Mouse (Mus musculus): Measurements from ENCODE around the gene Gm11172. TPM values are rescaled to one million over a fixed set of nuclear protein-coding genes. Genes with fewer than 3 reads are reported as not detected.

The Gm11172 gene
- polyA plus RNA-seq (2015; fragmentation: Nextera tagmentation; extraction: Ambion mirVana), result not detected in 2 replicates

GRCm38 (mm10) chr16:10812865-10813371 lies at the start of gene Gm11172:
TSS of gene Gm11172 (plus strand) at chr16:10812915.
- Histone ChIP-seq H3K36me3 (no peaks in the 10 kb centered on the region), H3K9me3 (replicated peaks) (no peaks in the 10 kb centered on the region), H3K4me3 (replicated peaks) (no peak within 1 kb of the TSS), H3K27me3 (no peaks in the 10 kb centered on the region; the same call in 1 of the 2 replicates), H3K9ac (no peak within 1 kb of the TSS), H3K4me1 (no peaks in the 10 kb centered on the region), H3K27ac (replicated peaks) (no peak within 1 kb of the TSS), H3K4me2 (replicated peaks) (no peak within 1 kb of the TSS)
- WGBS, result 93% methylated on average over 2 of the region's 2 CpGs
- ATAC-seq (ENCODE audit: insufficient number of reproducible peaks, low FRiP score, low TSS enrichment, low read depth), result no peak

- Histone ChIP-seq H3K9ac (no peak overlapping the region), H3K27me3 (no peaks in the 10 kb centered on the region), H3K4me3 (replicated peaks) (no peak overlapping the region), H3K27ac (replicated peaks) (no peak overlapping the region), H3K9me3 (replicated peaks) (no peaks in the 10 kb centered on the region), H3K4me2 (replicated peaks) (no peak overlapping the region), H3K36me3 (no peaks in the 10 kb centered on the region), H3K4me1 (0 out of 2 replicates have a peak, but pooled peaks cover 4% of the 10 kb centered on the region)
- no peak for ATAC-seq (ENCODE audit: insufficient number of reproducible peaks, low FRiP score, low TSS enrichment, low read depth)
- WGBS, result 57% methylated on average over 6 of the region's 6 CpGs
Observed at GRCm38 (mm10) chr16:10763540-10764264, 49.0 kb upstream of the Gm11172 start.

DNA sequence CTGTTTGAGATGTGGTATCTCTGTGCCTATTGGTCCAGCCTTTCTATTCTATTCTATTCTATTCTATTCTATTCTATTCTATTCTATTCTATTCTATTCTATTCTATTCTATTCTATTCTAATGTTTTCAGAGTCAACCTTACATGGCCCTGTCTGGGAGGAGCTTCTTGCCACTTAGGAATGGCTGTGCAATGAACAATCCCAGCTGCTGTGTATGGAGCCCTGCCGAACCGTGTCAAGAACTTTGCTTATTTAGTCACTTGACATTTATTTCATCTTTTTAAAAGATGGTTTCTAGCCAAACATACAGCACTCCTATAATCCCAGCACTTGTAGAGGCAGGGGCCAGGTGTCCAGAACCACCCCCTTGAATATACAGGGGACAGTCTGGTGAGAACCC lies 48.4 kb upstream of the Gm11172 start:
- H3K36me3 ChIP-seq, result no peaks in the 10 kb centered on the region
- H3K27me3 ChIP-seq, result no peaks in the 10 kb centered on the region
- ATAC-seq (ENCODE audit: insufficient number of reproducible peaks, low FRiP score, low TSS enrichment, low read depth), result no peak
- WGBS, result 57% methylated on average over 2 of the region's 2 CpGs
- no peak overlapping the region for H3K27ac ChIP-seq (replicated peaks)
- peaks cover 9% of the 10 kb centered on the region; the same call in 1 of the 2 replicates for H3K4me1 ChIP-seq
- no peak overlapping the region for H3K4me2 ChIP-seq (replicated peaks)
- no peak overlapping the region for H3K4me3 ChIP-seq (replicated peaks)
- no peak overlapping the region for H3K9ac ChIP-seq
- H3K9me3 ChIP-seq (replicated peaks), result no peaks in the 10 kb centered on the region

DNA sequence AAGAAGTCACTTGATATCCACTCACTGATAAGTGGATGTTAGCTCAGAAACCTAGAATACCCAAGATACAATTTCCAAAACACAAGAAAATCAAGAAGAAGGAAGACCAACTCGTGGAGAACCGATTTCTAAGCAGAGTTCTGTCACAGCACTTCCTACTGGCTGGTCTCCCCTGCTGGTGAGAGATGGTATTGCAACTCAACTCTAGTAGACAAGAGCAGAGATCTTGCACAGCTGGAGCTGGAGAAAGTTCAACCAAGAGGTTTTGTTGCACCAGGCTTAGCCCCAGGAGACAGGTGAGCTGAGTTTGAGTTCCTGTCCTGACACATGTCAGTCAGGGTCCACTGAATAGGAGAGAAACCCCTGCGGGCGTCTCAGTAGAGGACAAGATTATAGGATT lies 45.6 kb upstream of the Gm11172 start:
- no peak overlapping the region for H3K9ac ChIP-seq
- no peak overlapping the region for H3K4me2 ChIP-seq (replicated peaks)
- H3K27me3 ChIP-seq, result no peaks in the 10 kb centered on the region
- no peak overlapping the region for H3K27ac ChIP-seq (replicated peaks)
- no peaks in the 10 kb centered on the region for H3K9me3 ChIP-seq (replicated peaks)
- ATAC-seq (ENCODE audit: insufficient number of reproducible peaks, low FRiP score, low TSS enrichment, low read depth), result no peak
- H3K4me3 ChIP-seq (replicated peaks), result no peak overlapping the region
- 35% methylated on average over 4 of the region's 4 CpGs for WGBS
- H3K4me1 ChIP-seq, result peaks cover 15% of the 10 kb centered on the region; the same call in 1 of the 2 replicates
- no peaks in the 10 kb centered on the region for H3K36me3 ChIP-seq

GRCm38 (mm10) chr16:10768821-10769220 lies 43.9 kb upstream of the Gm11172 start:
- no peak overlapping the region for H3K9ac ChIP-seq
- no peak overlapping the region for H3K4me3 ChIP-seq (replicated peaks)
- no peaks in the 10 kb centered on the region for H3K27me3 ChIP-seq
- H3K4me1 ChIP-seq, result peaks cover 14% of the 10 kb centered on the region; the same call in 1 of the 2 replicates
- H3K4me2 ChIP-seq (replicated peaks), result no peak overlapping the region
- no peaks in the 10 kb centered on the region for H3K36me3 ChIP-seq
- no peak overlapping the region for H3K27ac ChIP-seq (replicated peaks)
- H3K9me3 ChIP-seq (replicated peaks), result no peaks in the 10 kb centered on the region
- 46% methylated on average over 9 of the region's 9 CpGs for WGBS
- 0 out of 2 replicates have a peak, but pooled peaks have one; percentile 23 for ATAC-seq (ENCODE audit: insufficient number of reproducible peaks, low FRiP score, low TSS enrichment, low read depth)

- H3K9me3 ChIP-seq (replicated peaks), result no peaks in the 10 kb centered on the region
- ATAC-seq (ENCODE audit: insufficient number of reproducible peaks, low FRiP score, low TSS enrichment, low read depth), result no peak
- H3K9ac ChIP-seq, result no peak overlapping the region
Observed at GRCm38 (mm10) chr16:10769661-10770060, 43.1 kb upstream of the Gm11172 start.

DNA sequence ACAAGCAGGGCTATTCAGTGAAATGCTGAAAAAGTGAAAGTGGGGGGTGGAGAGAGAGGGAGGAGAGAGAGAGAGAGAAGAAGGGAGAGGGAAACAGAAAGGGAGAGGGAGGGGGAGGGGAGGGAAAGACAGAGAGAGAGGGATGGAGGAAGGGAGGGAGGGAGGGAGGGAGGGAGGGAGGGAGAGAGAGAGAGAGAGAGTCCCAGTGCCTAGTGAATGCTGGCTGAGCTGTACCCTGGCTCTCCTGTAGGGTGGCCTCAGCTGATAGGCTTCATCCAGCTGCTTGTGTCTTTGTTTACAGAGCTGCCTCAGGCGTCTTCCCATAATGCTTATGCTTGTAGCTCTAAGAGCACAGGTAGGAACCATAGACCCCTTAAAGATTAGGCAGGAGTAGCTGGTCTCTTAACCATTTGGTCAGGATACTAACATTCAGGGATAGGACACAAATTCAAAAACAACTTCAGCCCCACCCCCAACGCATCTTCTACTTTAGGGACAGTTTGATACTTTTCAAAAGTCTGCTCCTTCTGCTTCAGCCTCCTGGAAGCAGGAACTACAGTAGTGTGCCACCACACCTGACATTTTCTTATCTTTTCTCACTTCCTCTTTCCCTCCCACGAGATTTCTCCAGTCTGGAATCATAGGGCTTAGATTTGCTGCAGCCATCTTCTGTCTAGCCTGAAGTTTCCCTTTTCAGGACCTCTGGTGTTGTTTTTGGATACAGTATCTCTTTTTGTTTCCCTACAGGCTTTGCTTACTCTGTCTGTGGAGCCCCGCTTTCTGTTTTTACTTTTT lies 42.0 kb upstream of the Gm11172 start:
- WGBS, result 35% methylated on average over 4 of the region's 4 CpGs
- H3K27ac ChIP-seq (replicated peaks), result no peak overlapping the region; the same call in 1 of the 2 replicates
- H3K4me1 ChIP-seq, result peaks cover 13% of the 10 kb centered on the region; the same call in 1 of the 2 replicates
- H3K36me3 ChIP-seq, result no peaks in the 10 kb centered on the region
- no peak for ATAC-seq (ENCODE audit: insufficient number of reproducible peaks, low FRiP score, low TSS enrichment, low read depth)
- no peaks in the 10 kb centered on the region for H3K27me3 ChIP-seq
- no peaks in the 10 kb centered on the region for H3K9me3 ChIP-seq (replicated peaks)
- H3K4me2 ChIP-seq (replicated peaks), result no peak overlapping the region
- H3K4me3 ChIP-seq (replicated peaks), result no peak overlapping the region
- H3K9ac ChIP-seq, result no peak overlapping the region

More at GRCm38 (mm10) chr16:10769661-10770060, 43.1 kb upstream of the Gm11172 start:
- Histone ChIP-seq H3K4me2 (replicated peaks) (no peak overlapping the region), H3K4me1 (peaks cover 13% of the 10 kb centered on the region; the same call in 1 of the 2 replicates), H3K27me3 (no peaks in the 10 kb centered on the region), H3K27ac (replicated peaks) (no peak overlapping the region), H3K4me3 (replicated peaks) (no peak overlapping the region), H3K36me3 (no peaks in the 10 kb centered on the region)
- WGBS, result 37% methylated on average over 2 of the region's 2 CpGs

DNA sequence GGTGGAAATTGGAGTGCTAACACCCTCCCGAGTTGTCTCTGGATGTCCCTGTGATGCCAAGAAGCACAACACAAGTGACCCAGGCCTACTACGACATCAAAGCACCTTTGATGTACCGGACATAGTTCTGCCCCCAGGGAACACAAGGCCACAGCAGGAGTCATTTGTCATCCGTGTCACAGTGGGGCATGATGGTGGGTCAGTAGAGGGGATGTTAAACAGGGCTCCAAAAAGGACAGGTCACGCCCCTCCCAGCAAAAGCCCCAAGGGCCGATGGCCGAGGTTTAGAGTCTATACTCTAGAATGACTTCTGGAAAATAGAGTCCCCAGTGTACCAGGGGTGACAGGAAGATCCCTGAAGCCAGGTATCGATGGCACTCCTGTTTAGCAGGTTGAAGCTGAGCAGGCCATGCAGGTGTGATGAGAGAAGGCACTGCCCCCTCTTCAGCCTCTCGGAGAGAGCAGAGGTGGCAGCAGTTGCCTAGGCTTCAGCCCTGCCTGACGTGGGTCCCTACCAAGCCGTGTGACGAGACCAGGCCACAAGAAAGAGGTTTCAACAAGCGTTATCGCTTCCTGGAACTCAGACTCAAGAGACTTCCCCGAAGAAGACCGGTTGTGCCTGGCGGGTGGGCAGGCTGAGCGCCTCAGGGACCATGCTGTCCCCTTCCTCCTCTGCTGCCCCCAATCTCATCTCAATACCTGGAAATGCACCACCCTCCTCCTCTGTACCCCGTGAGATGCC lies 40.8 kb upstream of the Gm11172 start:
- no peaks in the 10 kb centered on the region for H3K27me3 ChIP-seq
- H3K4me1 ChIP-seq, result peaks cover 13% of the 10 kb centered on the region; the same call in 1 of the 2 replicates
- H3K4me2 ChIP-seq (replicated peaks), result no peak overlapping the region
- no peak overlapping the region for H3K9ac ChIP-seq
- 68% methylated on average over 19 of the region's 19 CpGs for WGBS
- no peaks in the 10 kb centered on the region for H3K9me3 ChIP-seq (replicated peaks)
- ATAC-seq (ENCODE audit: insufficient number of reproducible peaks, low FRiP score, low TSS enrichment, low read depth), result no peak
- no peak overlapping the region for H3K27ac ChIP-seq (replicated peaks)
- H3K36me3 ChIP-seq, result no peaks in the 10 kb centered on the region
- H3K4me3 ChIP-seq (replicated peaks), result no peak overlapping the region

GRCm38 (mm10) chr16:10773543-10773942 lies 39.2 kb upstream of the Gm11172 start:
- ATAC-seq (ENCODE audit: insufficient number of reproducible peaks, low FRiP score, low TSS enrichment, low read depth), result no peak
- no peak overlapping the region for H3K4me2 ChIP-seq (replicated peaks)
- H3K27me3 ChIP-seq, result no peaks in the 10 kb centered on the region
- no peak overlapping the region for H3K27ac ChIP-seq (replicated peaks)
- no peaks in the 10 kb centered on the region for H3K9me3 ChIP-seq (replicated peaks)
- H3K36me3 ChIP-seq, result no peaks in the 10 kb centered on the region
- H3K4me3 ChIP-seq (replicated peaks), result no peak overlapping the region
- WGBS, result 70% methylated on average over 8 of the region's 8 CpGs
- H3K4me1 ChIP-seq, result peaks cover 13% of the 10 kb centered on the region; the same call in 1 of the 2 replicates
- H3K9ac ChIP-seq, result no peak overlapping the region

DNA sequence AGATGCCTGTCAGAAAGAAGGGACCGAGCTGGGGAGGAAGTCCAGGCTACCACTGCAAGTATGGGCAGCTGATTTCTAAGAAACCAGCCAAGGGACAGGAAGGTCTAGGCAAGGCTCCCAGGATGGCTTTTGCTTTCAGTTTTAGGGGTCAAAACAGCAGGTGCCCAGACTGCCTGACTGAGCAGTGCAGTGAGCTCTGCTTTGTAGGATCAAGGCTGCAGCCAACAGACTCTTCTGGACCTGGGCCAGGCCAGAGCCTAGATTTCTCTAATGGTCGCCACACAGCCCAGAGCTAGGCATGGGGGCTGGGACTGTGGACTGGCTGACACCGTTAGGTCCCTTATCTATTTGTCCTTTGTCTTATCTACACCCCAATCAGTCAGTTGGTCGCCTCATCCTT lies 38.0 kb upstream of the Gm11172 start:
- Histone ChIP-seq H3K9ac (no peak overlapping the region), H3K4me1 (peaks cover 2% of the 10 kb centered on the region; the same call in 1 of the 2 replicates), H3K4me3 (replicated peaks) (no peak overlapping the region), H3K27me3 (no peaks in the 10 kb centered on the region), H3K36me3 (no peaks in the 10 kb centered on the region), H3K4me2 (replicated peaks) (no peak overlapping the region), H3K27ac (replicated peaks) (no peak overlapping the region), H3K9me3 (replicated peaks) (no peaks in the 10 kb centered on the region)
- 71% methylated on average over 4 of the region's 4 CpGs for WGBS
- ATAC-seq (ENCODE audit: insufficient number of reproducible peaks, low FRiP score, low TSS enrichment, low read depth), result no peak

DNA sequence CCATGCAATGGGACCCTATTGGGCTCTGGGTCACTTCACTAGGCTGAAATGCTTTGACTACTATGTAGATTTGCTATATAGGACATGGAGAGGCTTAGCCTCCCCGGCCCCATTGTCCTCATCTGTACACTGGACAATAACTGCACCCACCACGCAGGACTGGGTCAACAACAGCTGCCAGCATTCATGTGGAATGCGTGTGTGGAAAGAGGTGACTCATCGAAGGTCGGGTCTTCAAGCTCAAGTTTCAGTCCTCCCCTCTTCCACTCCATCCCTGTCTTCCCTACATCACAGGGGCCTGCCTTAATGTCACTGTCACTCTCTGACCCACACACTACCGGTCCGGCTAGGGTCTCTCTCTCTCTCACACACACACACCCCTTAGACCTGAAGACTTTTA lies 36.4 kb upstream of the Gm11172 start:
- no peaks in the 10 kb centered on the region for H3K36me3 ChIP-seq
- H3K4me3 ChIP-seq (replicated peaks), result no peak overlapping the region
- no peak overlapping the region for H3K9ac ChIP-seq
- no peak overlapping the region for H3K27ac ChIP-seq (replicated peaks)
- H3K9me3 ChIP-seq (replicated peaks), result no peaks in the 10 kb centered on the region
- ATAC-seq (ENCODE audit: insufficient number of reproducible peaks, low FRiP score, low TSS enrichment, low read depth), result no peak
- H3K4me2 ChIP-seq (replicated peaks), result no peak overlapping the region
- WGBS, result 49% methylated on average over 7 of the region's 7 CpGs
- H3K27me3 ChIP-seq, result no peaks in the 10 kb centered on the region
- H3K4me1 ChIP-seq, result peaks cover 14% of the 10 kb centered on the region

Measured in embryonic facial prominence, embryonic 15.5 days (tissue).